Mouse (Mus musculus): ENCODE data around the gene Gm16513.
"Not testable (repeated sequence)": the region's sequence is repeated elsewhere in the genome, so short reads cannot be mapped to it uniquely, and the experiment has no call there.

Gene Gm16513

GRCm38 (mm10) chr5:95182324-95182723 is at the start of gene Gm16513:
Gene Gm16513, plus strand, starts transcription at chr5:95182624.
- not testable (repeated sequence) for DNase-seq (ENCODE audit: low read depth in 2 of 2, low spot score in 2 of 2)
